Mouse (Mus musculus) cerebellum, adult (tissue): Measurements from ENCODE around the gene Ak1.

Experiments
- ATAC-seq: cut with Nextera tagmentation; 2 replicates; pipeline ENCODE4 v1.9.2; 2017; ENCODE audit warnings: mild to moderate bottlenecking, moderate library complexity, mixed read lengths; ENCODE audit not compliant: insufficient number of reproducible peaks, low FRiP score, low TSS enrichment

Gene Ak1

DNA sequence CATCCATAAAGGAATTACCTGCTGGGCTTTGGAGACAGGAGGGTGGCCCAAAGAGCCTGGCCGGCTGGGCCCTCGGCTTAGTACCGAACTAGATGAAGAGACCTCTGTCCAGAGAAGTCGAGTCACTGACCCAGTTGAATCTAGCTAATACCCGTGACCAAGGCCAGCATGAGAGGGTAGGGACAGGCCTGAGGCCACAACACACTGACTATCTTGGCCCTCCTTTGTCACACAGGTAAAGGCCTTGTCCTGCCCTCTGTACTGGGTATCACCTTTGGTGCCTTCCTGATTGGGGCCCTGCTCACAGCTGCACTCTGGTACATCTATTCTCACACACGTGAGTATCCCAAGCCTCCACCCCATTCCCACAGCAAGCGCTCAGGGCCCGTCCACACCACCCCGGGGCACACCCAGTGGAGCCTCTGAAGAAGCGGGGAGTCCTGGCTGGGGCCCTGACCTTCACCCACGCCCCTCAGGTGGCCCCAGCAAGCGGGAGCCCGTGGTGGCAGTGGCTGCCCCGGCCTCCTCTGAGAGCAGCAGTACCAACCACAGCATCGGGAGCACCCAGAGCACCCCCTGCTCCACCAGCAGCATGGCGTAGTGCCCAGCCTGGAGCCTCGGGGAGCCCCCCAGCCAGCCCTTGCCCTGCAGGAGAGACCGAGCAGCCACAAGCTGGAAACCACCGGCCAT lies 59.5 kb downstream of the Ak1 start:
- no peak for ATAC-seq

DNA sequence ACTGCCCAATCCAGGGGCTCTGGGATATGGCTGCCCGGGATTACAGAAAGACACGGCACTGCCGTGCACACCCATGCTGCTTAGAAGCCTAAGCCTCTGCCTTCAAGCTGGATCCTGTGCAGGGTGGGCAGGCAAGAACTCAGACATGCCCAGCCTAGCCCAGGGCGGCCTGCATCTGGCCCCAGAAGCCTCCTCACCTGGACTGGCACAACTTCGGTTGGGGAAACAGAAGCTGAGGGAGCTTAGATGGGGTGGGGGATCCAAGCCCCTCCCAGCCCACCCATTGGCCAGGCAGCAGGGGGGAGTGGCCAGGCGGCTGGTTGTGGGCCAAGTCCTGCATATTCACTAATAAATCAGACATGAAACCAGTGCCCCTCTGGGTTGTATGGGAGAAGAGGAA lies 60.2 kb downstream of the Ak1 start:
- ATAC-seq, result no peak

DNA sequence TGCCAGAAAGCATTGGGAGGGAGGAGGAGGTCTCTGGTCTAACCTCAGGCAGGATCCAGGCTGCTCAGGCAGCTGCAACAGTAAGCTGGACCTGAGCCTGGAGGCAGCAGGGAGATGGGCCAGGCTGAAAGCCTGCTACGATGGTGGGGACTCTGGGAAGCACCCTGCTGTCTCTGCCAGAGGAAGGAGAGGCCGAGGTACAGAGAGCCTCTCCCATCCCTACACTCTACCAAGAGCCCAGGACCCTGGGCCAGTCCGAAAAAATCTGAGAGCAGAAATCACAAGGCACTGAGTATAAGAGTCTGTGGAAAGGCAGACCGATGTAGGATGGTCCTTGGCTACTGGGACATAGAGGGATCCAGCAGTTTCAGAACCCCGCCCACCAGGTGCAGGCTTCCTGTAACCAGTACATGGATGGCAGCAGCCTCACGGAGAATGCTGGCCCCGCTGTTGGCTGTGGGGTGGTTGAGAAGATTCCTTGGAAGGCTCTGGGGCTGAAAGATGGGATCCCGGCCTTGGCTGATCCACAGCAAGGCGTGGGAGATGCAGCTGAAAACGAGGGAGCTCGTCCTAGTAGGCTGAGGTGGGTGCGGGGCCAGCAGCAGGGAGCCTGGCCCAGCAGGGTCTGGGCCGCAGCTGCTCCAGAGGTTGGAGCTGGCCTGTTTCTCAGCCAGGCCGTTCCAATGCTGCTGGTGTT lies 61.3 kb downstream of the Ak1 start:
- ATAC-seq, result no peak

DNA sequence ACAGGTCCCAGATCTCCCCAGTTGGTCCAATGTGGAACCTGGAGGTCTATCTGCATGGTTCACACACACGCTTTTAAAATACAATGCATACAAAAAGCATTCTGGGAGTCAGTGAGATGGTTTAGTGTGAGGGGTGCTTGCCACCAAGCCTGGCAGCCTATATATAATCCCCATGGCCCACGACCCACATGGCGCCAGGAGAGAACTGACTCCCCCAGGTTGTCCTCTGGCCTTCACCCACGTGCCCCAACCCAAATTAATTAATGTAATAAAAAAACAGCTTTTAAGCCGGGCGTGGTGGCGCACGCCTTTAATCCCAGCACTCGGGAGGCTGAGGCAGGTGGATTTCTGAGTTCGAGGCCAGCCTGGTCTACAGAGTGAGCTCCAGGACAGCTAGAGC lies 62.1 kb downstream of the Ak1 start:
- no peak for ATAC-seq
